Mouse (Mus musculus) heart, adult 11 months (tissue): ENCODE data around the gene Tmprss7.
A peak's percentile ranks its signal among the peaks of the same experiment; 100 is the strongest.

Experiments used
- DNase-seq: peaks from one replicate; pipeline ENCODE4 v3.0.0; 2022

Tmprss7 gene

DNA sequence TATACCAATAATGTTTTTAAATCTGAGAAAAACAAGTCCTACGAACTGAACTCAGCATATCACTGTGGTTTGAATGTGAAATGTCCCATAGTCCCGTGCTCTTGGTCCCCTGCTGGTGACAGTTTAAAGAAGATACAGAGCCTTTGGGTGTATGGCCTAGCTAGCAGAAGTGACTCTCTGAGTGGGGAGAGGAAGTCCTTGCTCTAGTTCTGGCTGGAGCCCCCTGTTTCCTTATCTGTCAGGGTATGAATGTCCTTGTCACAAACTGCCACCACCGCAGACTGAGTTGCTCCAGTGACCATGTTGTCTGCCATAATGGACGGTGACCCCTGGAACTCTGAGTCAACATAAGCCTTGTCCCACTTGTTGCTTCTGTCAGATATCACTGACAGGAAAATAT, 70.2 kb downstream of the Tmprss7 start:
- DNase-seq, result no peak

DNA sequence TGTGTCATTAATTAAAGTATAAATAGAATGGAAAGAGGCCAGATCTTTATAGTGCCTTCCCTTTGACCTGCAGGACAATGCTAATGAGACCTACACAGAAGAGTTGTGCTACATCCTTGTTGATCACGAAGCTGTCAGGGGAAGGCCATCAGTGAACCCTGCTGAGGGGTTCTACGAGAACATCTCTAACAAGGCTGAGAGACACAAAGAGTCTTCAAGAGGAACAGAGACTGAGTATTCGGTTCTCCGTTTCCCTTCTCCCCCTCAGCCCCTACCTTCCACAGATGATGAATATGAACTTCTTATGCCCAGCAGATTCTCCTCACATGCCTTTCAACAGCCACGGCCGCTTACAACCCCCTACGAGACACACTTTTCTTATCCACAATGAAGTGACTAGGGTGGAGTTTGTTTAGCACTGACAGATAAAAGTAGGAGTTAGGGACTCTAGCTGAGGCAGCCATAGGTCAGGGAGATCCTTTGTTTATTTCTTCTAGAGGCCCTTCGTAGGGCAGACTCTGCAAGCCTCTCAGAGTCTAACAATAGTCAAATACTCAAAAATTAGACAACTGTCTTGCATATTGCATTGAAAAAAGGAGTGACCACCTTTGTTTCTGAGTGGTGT, 73.6 kb downstream of the Tmprss7 start:
- DNase-seq, result peak; percentile 74

DNA sequence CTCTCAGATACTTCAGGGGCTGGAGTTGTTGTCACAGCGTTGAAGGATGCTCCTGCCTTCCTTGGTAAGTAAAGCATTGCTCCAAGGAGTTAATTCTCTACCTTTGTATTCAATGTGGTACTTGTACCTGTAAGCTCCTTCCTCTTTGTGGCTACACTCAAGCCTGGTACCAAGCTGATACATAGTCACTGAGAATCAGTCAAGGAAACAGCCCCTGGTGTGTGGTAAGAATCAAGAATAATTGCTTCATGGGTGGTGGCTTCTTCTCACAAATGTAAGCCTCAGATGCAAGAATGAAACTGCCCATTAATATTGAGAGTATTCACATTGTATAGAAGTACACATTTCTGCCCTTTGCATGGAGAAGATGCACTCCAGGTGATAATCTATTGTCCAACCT, 77.5 kb downstream of the Tmprss7 start:
- DNase-seq, result peak; percentile 17

DNA sequence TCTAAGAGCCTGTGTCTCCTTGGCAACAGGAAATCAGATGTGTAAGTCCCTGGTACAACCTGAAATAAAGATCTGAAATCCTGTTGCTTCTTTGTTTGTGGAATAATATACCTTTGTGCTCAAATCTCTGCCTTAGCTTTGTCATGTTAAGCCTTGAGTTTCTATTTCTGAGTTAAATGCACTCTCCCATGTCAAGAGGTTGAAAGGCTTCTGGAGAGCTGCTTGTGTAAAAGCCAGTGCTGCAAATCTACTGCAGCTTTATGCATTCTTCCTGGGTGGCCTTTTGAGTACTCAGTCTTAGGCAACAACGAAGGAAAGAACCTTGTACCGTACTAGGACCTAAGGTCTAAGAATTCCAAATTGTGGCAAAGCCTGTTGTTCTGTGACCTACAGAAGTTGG, 80.2 kb downstream of the Tmprss7 start:
- no peak for DNase-seq

DNA sequence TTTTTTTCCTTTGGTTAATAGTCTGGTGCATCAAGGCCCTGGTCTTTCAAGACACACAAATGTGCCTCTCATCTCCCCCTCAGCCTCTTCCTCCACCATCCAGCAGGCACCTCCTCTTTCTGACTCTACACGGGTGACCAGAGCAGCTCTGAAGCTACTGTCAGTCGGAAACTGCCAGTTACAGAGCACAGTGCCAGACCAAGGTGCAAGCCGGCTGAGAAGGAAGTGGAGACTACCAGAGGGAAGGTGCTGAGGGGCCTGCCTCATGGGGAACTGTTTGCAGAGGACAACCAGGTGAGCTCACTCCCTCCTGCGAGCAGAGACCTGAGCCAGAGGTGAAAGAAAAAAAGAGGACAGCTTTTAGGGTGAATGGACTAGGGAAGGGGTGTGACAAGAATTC, 83.2 kb downstream of the Tmprss7 start, which contains the start of gene Gcsam:
Gcsam (plus strand) TSS at position 114 of the 400 bp plus-strand sequence.
- DNase-seq, result no peak

DNA sequence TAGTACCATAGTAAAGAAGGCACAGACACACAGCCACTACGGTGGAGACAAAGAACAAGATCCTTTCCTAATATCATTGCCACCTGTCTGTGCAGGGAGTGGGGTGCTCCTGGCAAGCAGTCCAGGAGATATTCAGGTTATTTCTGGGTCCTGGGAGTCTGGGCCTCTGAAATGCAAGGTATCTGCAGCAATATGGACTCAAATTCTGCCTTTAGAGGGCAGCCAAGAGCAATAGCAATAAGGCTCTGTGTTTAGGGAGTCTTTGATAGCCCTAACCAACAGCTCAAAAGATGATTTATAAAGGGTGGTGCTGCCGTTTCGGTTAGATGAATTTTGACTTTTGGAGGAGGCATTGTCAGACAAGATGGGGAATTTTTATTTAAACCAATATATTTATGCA, 84.2 kb downstream of the Tmprss7 start:
- no peak for DNase-seq

DNA sequence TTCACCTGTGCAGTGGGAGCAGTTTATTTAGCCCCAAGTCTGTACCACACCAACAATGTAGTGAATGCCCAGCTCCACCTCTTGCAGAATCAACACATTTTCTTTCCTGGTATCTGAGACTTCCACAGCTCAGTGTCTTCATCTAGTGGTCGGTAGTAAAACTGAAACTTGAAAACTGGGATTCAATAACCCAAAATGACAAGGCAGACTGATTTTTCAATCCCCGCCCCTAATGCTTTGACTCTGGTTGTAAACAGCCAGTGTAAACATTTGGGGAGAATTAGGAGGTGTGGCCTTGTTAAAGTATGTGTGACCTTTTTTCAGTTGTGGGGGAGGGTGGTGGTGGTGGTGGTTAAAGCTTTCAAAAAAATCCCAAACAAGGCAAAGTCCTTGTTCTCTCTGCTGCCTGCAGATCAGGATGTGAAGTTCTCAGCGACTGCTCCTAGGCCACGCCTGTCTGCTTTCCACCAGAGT, 84.9 kb downstream of the Tmprss7 start:
- peak; percentile 85 for DNase-seq
